Mouse (Mus musculus) lung, postnatal 4 days (tissue): Measurements from ENCODE around the gene Tmem175.
"Not testable (repeated sequence)": the region's sequence is repeated elsewhere in the genome, so short reads cannot be mapped to it uniquely, and the experiment has no call there.

Source experiments
- DNase-seq, 2 experiments: peaks; one replicate each; pipeline ENCODE4 v3.0.0; 2021

The Tmem175 gene

GRCm38 (mm10) chr5:108629634-108630483, at the start of gene Tmem175, which contains the start of gene Gak:
Gene Tmem175, plus strand, starts transcription at chr5:108629770.
Gene Gak, minus strand, starts transcription at chr5:108629755.
- DNase-seq, result peak; percentile 94 to 96

- no peak for DNase-seq
Observed at GRCm38 (mm10) chr5:108581361-108581891, 48.1 kb upstream of the Tmem175 start.

- DNase-seq, result peak; percentile 24
Observed at GRCm38 (mm10) chr5:108599923-108600322, 29.6 kb upstream of the Tmem175 start.

GRCm38 (mm10) chr5:108602537-108602936, 27.0 kb upstream of the Tmem175 start:
- no peak for DNase-seq

- no peak for DNase-seq
Observed at GRCm38 (mm10) chr5:108610426-108610825, 19.1 kb upstream of the Tmem175 start.

GRCm38 (mm10) chr5:108621870-108622269, 7.7 kb upstream of the Tmem175 start:
- no peak for DNase-seq

- DNase-seq, result no peak
Observed at GRCm38 (mm10) chr5:108626050-108626660, 3.4 kb upstream of the Tmem175 start.

- no peak for DNase-seq
Observed at GRCm38 (mm10) chr5:108628891-108629633, 508 bp upstream of the Tmem175 start.

- DNase-seq, result no peak
Observed at GRCm38 (mm10) chr5:108633676-108634075, 4.1 kb downstream of the Tmem175 start.

GRCm38 (mm10) chr5:108634088-108634487, 4.5 kb downstream of the Tmem175 start:
- not testable (repeated sequence) for DNase-seq

GRCm38 (mm10) chr5:108636172-108636571, 6.6 kb downstream of the Tmem175 start:
- no peak for DNase-seq

GRCm38 (mm10) chr5:108643674-108644073, 14.1 kb downstream of the Tmem175 start:
- no peak for DNase-seq

- DNase-seq, result peak; percentile 30 to 61
Observed at GRCm38 (mm10) chr5:108645651-108646342, 16.2 kb downstream of the Tmem175 start.

GRCm38 (mm10) chr5:108646343-108646660, 16.7 kb downstream of the Tmem175 start:
- DNase-seq, result no peak

- no peak for DNase-seq
Observed at GRCm38 (mm10) chr5:108647311-108647710, 17.7 kb downstream of the Tmem175 start.

- peak in 1 of 2 experiments; percentile 31 for DNase-seq
Observed at GRCm38 (mm10) chr5:108647820-108648465, 18.4 kb downstream of the Tmem175 start.

- no peak for DNase-seq
Observed at GRCm38 (mm10) chr5:108648937-108649576, 19.5 kb downstream of the Tmem175 start.

- DNase-seq, result no peak
Observed at GRCm38 (mm10) chr5:108650341-108650740, 20.8 kb downstream of the Tmem175 start.

- no peak for DNase-seq
Observed at GRCm38 (mm10) chr5:108651136-108651720, 21.7 kb downstream of the Tmem175 start.

- peak in 1 of 2 experiments; percentile 62 for DNase-seq
Observed at GRCm38 (mm10) chr5:108651823-108652222, 22.3 kb downstream of the Tmem175 start.

- DNase-seq, result no peak
Observed at GRCm38 (mm10) chr5:108653341-108653740, 23.8 kb downstream of the Tmem175 start.
